Mouse (Mus musculus): ENCODE results near the gene Cnpy1. TPM values are rescaled to one million over a fixed set of nuclear protein-coding genes. Genes with fewer than 3 reads are reported as not detected.

The Cnpy1 gene
- total and polyA plus RNA-seq, 3 experiments = not detected

- Histone ChIP-seq H3K9ac (ENCODE audit: low read depth, low read length) (no peak overlapping the region), H3K4me1 (ENCODE audit: control insufficient read depth, insufficient read depth, low read length) (no peaks in the 10 kb centered on the region), H3K27me3 (ENCODE audit: control insufficient read depth, insufficient read depth, low read length) (no peaks in the 10 kb centered on the region), H3K27ac (no peak overlapping the region), H3K36me3 (ENCODE audit: control insufficient read depth, insufficient read depth, low read length) (no peaks in the 10 kb centered on the region), H3K4me3 (no peak overlapping the region), H3K79me2 (replicated peaks; ENCODE audit: control insufficient read depth, insufficient read depth, low read length) (no peaks in the 10 kb centered on the region)
- TF ChIP-seq EP300 (IDR thresholded peaks at IDR 0.05; ENCODE audit: insufficient read depth, low read depth, low read length) (no peak), POLR2A (IDR thresholded peaks at IDR 0.05; ENCODE audit: insufficient read depth, low read depth, low read length) (no peak), CTCF (IDR thresholded peaks at IDR 0.05) (no peak)
- intact Hi-C loops (cut with DNase I) = no loop called here
- 85% methylated on average over 5 of the region's 5 CpGs for WGBS
- no peak for DNase-seq
Observed at GRCm38 (mm10) chr5:28238876-28239275, 6.7 kb downstream of the Cnpy1 start.

GRCm38 (mm10) chr5:28238152-28238551, 7.5 kb downstream of the Cnpy1 start:
- Histone ChIP-seq H3K9ac (ENCODE audit: low read depth, low read length) (no peak overlapping the region), H3K36me3 (ENCODE audit: control insufficient read depth, insufficient read depth, low read length) (no peaks in the 10 kb centered on the region), H3K79me2 (replicated peaks; ENCODE audit: control insufficient read depth, insufficient read depth, low read length) (no peaks in the 10 kb centered on the region), H3K27ac (no peak overlapping the region), H3K4me1 (ENCODE audit: control insufficient read depth, insufficient read depth, low read length) (no peaks in the 10 kb centered on the region), H3K4me3 (no peak overlapping the region), H3K27me3 (ENCODE audit: control insufficient read depth, insufficient read depth, low read length) (no peaks in the 10 kb centered on the region)
- TF ChIP-seq EP300 (IDR thresholded peaks at IDR 0.05; ENCODE audit: insufficient read depth, low read depth, low read length) = no peak
- TF ChIP-seq CTCF (IDR thresholded peaks at IDR 0.05) = no peak
- TF ChIP-seq POLR2A (IDR thresholded peaks at IDR 0.05; ENCODE audit: insufficient read depth, low read depth, low read length) = no peak
- intact Hi-C loops (cut with DNase I) = no loop called here
- 49% methylated on average over 4 of the region's 4 CpGs for WGBS
- no peak for DNase-seq

DNA sequence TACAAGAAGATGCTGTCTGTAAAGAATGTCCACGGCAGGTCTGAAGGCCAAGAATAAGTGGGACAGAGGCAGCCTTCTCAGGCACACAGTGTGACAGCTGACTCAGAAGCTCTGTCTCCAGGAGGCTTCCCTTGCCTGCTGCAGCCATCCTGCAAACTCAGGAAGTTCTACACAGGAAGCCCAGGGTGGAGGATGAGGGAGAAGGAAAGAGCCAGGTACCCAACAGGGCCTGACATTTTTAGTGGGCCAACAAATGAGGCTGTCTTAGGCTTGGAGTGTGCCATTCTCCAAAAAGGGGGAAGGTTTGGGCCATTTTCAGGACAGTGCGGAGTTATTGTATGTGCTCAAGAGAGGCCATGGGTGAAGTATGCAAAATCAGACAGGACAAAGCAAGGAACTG, 7.9 kb downstream of the Cnpy1 start:
- no peaks in the 10 kb centered on the region for H3K27me3 ChIP-seq (ENCODE audit: control insufficient read depth, insufficient read depth, low read length)
- WGBS = 73% methylated on average over 2 of the region's 2 CpGs
- no peak for DNase-seq
- H3K4me1 ChIP-seq (ENCODE audit: control insufficient read depth, insufficient read depth, low read length) = no peaks in the 10 kb centered on the region
- H3K27ac ChIP-seq = no peak overlapping the region
- intact Hi-C loops (cut with DNase I) = no loop called here
- no peaks in the 10 kb centered on the region for H3K36me3 ChIP-seq (ENCODE audit: control insufficient read depth, insufficient read depth, low read length)
- H3K9ac ChIP-seq (ENCODE audit: low read depth, low read length) = no peak overlapping the region
- TF ChIP-seq CTCF (IDR thresholded peaks at IDR 0.05) = no peak
- TF ChIP-seq POLR2A (IDR thresholded peaks at IDR 0.05; ENCODE audit: insufficient read depth, low read depth, low read length) = no peak
- TF ChIP-seq EP300 (IDR thresholded peaks at IDR 0.05; ENCODE audit: insufficient read depth, low read depth, low read length) = no peak
- no peak overlapping the region for H3K4me3 ChIP-seq
- H3K79me2 ChIP-seq (replicated peaks; ENCODE audit: control insufficient read depth, insufficient read depth, low read length) = no peaks in the 10 kb centered on the region

DNA sequence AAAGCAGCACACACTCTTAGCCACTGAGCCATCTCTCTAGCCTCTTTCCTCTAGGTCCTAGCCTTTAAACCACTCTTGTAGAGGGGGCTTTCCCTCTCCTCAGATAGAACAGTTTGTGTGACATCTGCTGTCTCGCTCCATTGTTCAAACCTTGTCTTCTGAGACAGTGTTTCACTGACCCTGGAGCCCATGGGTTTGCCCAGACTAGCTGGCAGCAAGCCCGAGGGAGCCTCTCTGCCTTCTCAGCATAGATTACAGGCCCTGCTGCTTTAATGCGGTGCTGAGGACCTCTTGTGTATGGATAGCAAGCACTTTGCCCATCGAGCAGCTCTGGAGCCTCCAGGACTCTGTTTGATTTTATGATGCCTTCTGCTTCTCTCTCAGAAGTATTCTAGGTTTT, 8.6 kb downstream of the Cnpy1 start:
- Histone ChIP-seq H3K4me3 (no peak overlapping the region), H3K9ac (ENCODE audit: low read depth, low read length) (no peak overlapping the region), H3K79me2 (replicated peaks; ENCODE audit: control insufficient read depth, insufficient read depth, low read length) (no peaks in the 10 kb centered on the region), H3K27me3 (ENCODE audit: control insufficient read depth, insufficient read depth, low read length) (no peaks in the 10 kb centered on the region), H3K4me1 (ENCODE audit: control insufficient read depth, insufficient read depth, low read length) (no peaks in the 10 kb centered on the region), H3K27ac (no peak overlapping the region), H3K36me3 (ENCODE audit: control insufficient read depth, insufficient read depth, low read length) (no peaks in the 10 kb centered on the region)
- DNase-seq = no peak
- 40% methylated on average over 4 of the region's 4 CpGs for WGBS
- intact Hi-C loops (cut with DNase I) = no loop called here
- no peak for TF ChIP-seq POLR2A (IDR thresholded peaks at IDR 0.05; ENCODE audit: insufficient read depth, low read depth, low read length)

DNA sequence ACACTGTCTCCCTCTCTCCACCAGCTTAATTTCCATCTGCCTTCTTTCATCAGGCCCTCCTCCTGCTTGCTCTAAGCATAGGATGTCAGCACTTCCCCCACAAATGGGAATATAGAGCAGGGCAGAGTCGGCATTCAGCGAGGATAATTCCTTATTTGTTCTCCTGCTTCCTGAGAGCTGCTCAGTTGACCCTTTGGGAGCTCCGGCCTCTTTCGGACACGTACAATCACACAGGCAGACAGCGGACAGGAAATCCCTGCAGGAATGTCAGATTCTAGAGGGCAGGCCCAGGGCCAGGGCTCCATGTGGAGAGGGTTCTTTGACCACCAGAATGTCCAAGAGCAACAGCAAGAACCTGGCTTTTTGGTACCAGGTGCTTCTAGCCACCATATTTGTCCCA, 9.5 kb downstream of the Cnpy1 start:
- no peak overlapping the region for H3K4me3 ChIP-seq
- H3K27ac ChIP-seq = no peak overlapping the region
- H3K27me3 ChIP-seq (ENCODE audit: control insufficient read depth, insufficient read depth, low read length) = no peaks in the 10 kb centered on the region
- 29% methylated on average over 6 of the region's 6 CpGs for WGBS
- no peaks in the 10 kb centered on the region for H3K4me1 ChIP-seq (ENCODE audit: control insufficient read depth, insufficient read depth, low read length)
- TF ChIP-seq CTCF (IDR thresholded peaks at IDR 0.05) (no peak), EP300 (IDR thresholded peaks at IDR 0.05; ENCODE audit: insufficient read depth, low read depth, low read length) (no peak), POLR2A (IDR thresholded peaks at IDR 0.05; ENCODE audit: insufficient read depth, low read depth, low read length) (no peak)
- H3K36me3 ChIP-seq (ENCODE audit: control insufficient read depth, insufficient read depth, low read length) = no peaks in the 10 kb centered on the region
- H3K79me2 ChIP-seq (replicated peaks; ENCODE audit: control insufficient read depth, insufficient read depth, low read length) = no peaks in the 10 kb centered on the region
- H3K9ac ChIP-seq (ENCODE audit: low read depth, low read length) = no peak overlapping the region
- intact Hi-C loops (cut with DNase I) = no loop called here
- no peak for DNase-seq

DNA sequence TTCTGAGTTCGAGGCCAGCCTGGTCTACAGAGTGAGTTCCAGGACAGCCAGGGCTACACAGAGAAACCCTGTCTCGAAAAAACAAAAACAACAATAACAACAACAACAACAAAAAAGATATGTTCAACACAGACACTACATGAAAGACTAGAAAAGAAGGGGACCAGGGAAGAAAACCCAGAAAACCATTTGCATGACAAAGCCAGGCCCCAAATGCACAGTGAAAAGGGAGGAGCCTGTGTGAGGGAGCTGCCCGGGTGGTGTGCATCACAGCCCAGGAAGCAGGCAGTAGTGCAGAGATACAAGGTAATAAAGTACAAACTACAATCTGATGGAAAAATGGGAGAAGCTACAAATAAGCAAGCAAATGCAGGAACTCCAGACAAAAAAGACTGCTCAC, 13.5 kb downstream of the Cnpy1 start:
- no peak overlapping the region for H3K27ac ChIP-seq
- no peaks in the 10 kb centered on the region for H3K79me2 ChIP-seq (replicated peaks; ENCODE audit: control insufficient read depth, insufficient read depth, low read length)
- no peak for TF ChIP-seq CTCF (IDR thresholded peaks at IDR 0.05)
- no peak for TF ChIP-seq POLR2A (IDR thresholded peaks at IDR 0.05; ENCODE audit: insufficient read depth, low read depth, low read length)
- TF ChIP-seq EP300 (IDR thresholded peaks at IDR 0.05; ENCODE audit: insufficient read depth, low read depth, low read length) = no peak
- no peaks in the 10 kb centered on the region for H3K4me1 ChIP-seq (ENCODE audit: control insufficient read depth, insufficient read depth, low read length)
- no peak for DNase-seq
- H3K4me3 ChIP-seq = no peak overlapping the region
- intact Hi-C loops (cut with DNase I) = no loop called here
- no peaks in the 10 kb centered on the region for H3K27me3 ChIP-seq (ENCODE audit: control insufficient read depth, insufficient read depth, low read length)
- no peaks in the 10 kb centered on the region for H3K36me3 ChIP-seq (ENCODE audit: control insufficient read depth, insufficient read depth, low read length)
- no peak overlapping the region for H3K9ac ChIP-seq (ENCODE audit: low read depth, low read length)
- WGBS = 67% methylated on average over 3 of the region's 3 CpGs

All from heart, adult 2 months (tissue).